Mouse (Mus musculus) embryonic facial prominence, embryonic 14.5 days (tissue): ENCODE measurements at regions not wholly inside any gene's neighbourhood (a gene's known extent, or its start where the extent isn't known, plus 50 kb on each side); places are given as distances from the start of the nearest gene placed in this dataset.

Source experiments
- ATAC-seq: fragments of 200-750 bp; cut with Nextera tagmentation; 2 replicates; pipeline ENCODE4 v1.8.0; 2017; ENCODE audit warnings: low read depth, moderate number of reproducible peaks, moderate TSS enrichment
- DNase-seq: peaks from one replicate; pipeline ENCODE4 v3.0.0-alpha.2; 2015; ENCODE audit warnings: low spot score
- H3K27ac ChIP-seq: fragments of 300-500 bp; sonication (generic); replicated peaks from 2 replicates; pipeline ENCODE4 v1.5.1; 2014; ENCODE audit warnings: low read depth, mild to moderate bottlenecking, low read length, moderate library complexity
- H3K27me3 ChIP-seq: fragments of 300-500 bp; sonication (generic); replicated peaks from 2 replicates; pipeline ENCODE4 v1.6.1; 2014; ENCODE audit warnings: low read length; ENCODE audit not compliant: control insufficient read depth, insufficient read depth
- H3K36me3 ChIP-seq: fragments of 300-500 bp; sonication (generic); 2 replicates; pipeline ENCODE4 v1.6.1; 2014; ENCODE audit warnings: low read length, mixed read lengths; ENCODE audit not compliant: control insufficient read depth, insufficient read depth
- H3K4me1 ChIP-seq: fragments of 300-500 bp; sonication (generic); 2 replicates; pipeline ENCODE4 v1.6.1; 2014; ENCODE audit warnings: antibody characterized with exemption, low read length; ENCODE audit not compliant: control insufficient read depth, insufficient read depth
- H3K4me2 ChIP-seq: fragments of 300-500 bp; sonication (generic); 2 replicates; pipeline ENCODE4 v1.6.1; 2014; ENCODE audit warnings: low read depth, mild to moderate bottlenecking, low read length, moderate library complexity, mixed read lengths
- H3K4me3 ChIP-seq: fragments of 300-500 bp; sonication (generic); 2 replicates; pipeline ENCODE4 v1.5.1; 2014; ENCODE audit warnings: low read depth, mild to moderate bottlenecking, low read length
- H3K9ac ChIP-seq: fragments of 300-500 bp; sonication (generic); 2 replicates; pipeline ENCODE4 v1.6.1; 2014; ENCODE audit warnings: low read depth, mild to moderate bottlenecking, low read length, moderate library complexity, mixed read lengths
- H3K9me3 ChIP-seq: fragments of 300-500 bp; sonication (generic); 2 replicates; pipeline ENCODE4 v1.6.1; 2016; ENCODE audit warnings: low read length; ENCODE audit not compliant: control insufficient read depth
- WGBS: fragments of 180-500 bp; shearing (Covaris S2); extraction: QIAGEN DNeasy Blood & Tissue Kit; methylation state at CpG from one replicate; pipeline ENCODE4 v1.1.7; 2014; 5-methylcytosine and 5-hydroxymethylcytosine counted together

DNA sequence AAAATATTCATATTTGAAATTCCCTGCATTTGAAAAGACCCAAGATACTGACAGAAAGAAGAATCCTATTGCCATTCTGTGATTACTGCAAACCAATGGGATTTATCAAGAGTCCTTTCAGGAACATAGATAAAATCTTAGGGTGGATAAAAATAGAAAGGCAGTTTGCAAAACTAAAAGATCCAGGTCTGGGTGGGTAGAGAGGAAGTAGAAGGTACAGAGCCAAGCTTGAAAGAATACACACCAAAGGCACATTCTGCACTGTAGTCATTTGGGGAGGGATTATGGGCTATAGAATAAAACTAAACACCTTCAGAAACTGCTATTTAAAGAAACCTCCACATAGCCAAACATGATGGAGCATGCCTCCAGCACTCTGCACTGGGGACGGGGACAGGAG, 288.5 kb upstream of the 4930412O13Rik start:
- WGBS: 70% methylated on average over 1 of the region's 1 CpGs
- no peak overlapping the region for H3K4me2 ChIP-seq
- peaks cover 5% of the 10 kb centered on the region; the same call in 1 of the 2 replicates for H3K9me3 ChIP-seq
- no peak overlapping the region for H3K9ac ChIP-seq
- H3K27me3 ChIP-seq: no peaks in the 10 kb centered on the region
- H3K27ac ChIP-seq: no peak overlapping the region
- no peaks in the 10 kb centered on the region for H3K36me3 ChIP-seq
- peaks cover 3% of the 10 kb centered on the region; the same call in 1 of the 2 replicates for H3K4me1 ChIP-seq
- ATAC-seq (no peak), DNase-seq (no peak)
- no peak overlapping the region for H3K4me3 ChIP-seq

DNA sequence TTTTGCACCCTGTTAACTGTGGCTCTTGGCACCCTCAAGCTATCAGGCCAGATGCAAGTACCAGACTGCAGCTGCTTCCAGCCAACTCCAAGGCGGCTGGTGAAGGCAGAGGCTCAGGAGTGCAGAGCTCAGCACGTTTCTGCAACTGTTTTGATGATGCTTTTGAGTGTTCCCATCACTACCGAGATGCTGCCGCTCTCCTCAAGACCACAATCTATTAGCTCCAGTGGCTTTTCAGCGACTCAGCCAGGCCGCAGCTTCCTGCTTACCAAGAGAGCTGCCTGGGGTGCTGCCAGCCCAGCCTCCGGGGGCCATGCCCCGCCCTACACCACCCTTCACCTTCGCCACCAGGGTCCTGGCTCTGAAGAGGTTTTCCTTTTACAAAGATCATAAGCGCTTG, 287.1 kb upstream of the 4930412O13Rik start:
- H3K4me2 ChIP-seq: no peak overlapping the region
- peak; percentile 73 for DNase-seq
- peaks cover 5% of the 10 kb centered on the region; the same call in 1 of the 2 replicates for H3K9me3 ChIP-seq
- 24% methylated on average over 10 of the region's 10 CpGs for WGBS
- ATAC-seq: peak; percentile 62; the same call in 1 of the 2 replicates
- peaks cover 3% of the 10 kb centered on the region; the same call in 1 of the 2 replicates for H3K4me1 ChIP-seq
- H3K27ac ChIP-seq: no peak overlapping the region
- no peak overlapping the region for H3K4me3 ChIP-seq
- H3K27me3 ChIP-seq: no peaks in the 10 kb centered on the region
- no peaks in the 10 kb centered on the region for H3K36me3 ChIP-seq
- H3K9ac ChIP-seq: no peak overlapping the region

DNA sequence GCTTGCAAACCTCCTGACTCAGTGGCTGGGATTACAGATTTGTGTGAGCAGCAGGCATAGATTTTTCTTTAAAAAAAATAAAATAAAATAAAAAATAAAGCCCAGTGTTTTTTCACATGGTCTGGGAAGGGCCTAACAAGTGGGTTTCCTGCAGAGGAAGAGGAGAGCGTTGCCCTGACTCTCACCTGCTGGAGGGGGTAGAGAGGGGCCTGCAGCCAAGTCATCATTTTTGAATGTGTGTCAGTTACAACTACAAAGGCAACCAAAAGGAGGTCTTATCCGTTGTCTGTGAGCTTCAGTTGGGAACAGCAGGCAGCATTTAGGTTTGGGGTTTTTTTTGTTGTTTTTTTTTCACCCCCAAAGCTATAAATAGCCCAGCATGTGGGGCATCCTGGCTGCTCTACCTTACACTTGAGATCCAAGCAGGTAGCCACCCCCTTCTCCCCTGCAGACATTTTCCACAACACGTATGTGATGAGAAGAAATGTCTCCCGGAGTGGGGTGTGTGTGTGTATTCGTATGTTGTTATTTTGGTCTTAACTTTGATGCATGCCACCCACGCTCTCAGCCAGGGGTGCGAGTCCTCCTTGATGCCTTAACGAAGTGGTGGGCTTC, 285.7 kb upstream of the 4930412O13Rik start:
- Histone ChIP-seq H3K27ac (no peak overlapping the region), H3K4me2 (no peak overlapping the region), H3K4me3 (no peak overlapping the region), H3K9me3 (peaks cover 5% of the 10 kb centered on the region; the same call in 1 of the 2 replicates), H3K36me3 (no peaks in the 10 kb centered on the region), H3K4me1 (peaks cover 3% of the 10 kb centered on the region; the same call in 1 of the 2 replicates), H3K27me3 (no peaks in the 10 kb centered on the region), H3K9ac (no peak overlapping the region)
- WGBS: 68% methylated on average over 8 of the region's 8 CpGs
- no peak for ATAC-seq
- no peak for DNase-seq

DNA sequence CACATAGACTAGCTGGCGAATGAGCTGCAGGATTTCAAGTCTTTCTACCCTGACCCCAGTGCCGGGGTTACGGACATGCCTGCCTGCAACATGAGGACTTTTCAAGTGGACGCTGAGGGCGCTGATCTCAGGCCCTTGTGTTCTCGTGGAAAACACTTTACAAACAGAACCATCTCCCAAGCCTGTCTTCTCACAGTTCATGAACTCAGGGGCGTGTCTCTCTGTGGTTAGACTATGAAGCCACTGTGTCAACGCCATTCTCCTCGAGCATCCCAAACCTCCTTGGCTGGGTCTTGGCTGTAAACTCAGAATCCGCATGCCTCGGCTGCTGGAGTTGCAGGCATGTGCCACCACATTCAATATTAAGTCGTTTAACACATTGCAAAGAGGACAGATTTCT, 284.9 kb upstream of the 4930412O13Rik start:
- H3K27me3 ChIP-seq: no peaks in the 10 kb centered on the region
- H3K4me1 ChIP-seq: peaks cover 3% of the 10 kb centered on the region; the same call in 1 of the 2 replicates
- H3K27ac ChIP-seq: no peak overlapping the region
- H3K9ac ChIP-seq: no peak overlapping the region
- H3K4me2 ChIP-seq: no peak overlapping the region
- no peak overlapping the region for H3K4me3 ChIP-seq
- H3K36me3 ChIP-seq: no peaks in the 10 kb centered on the region
- ATAC-seq: no peak
- DNase-seq: no peak
- peaks cover 5% of the 10 kb centered on the region; the same call in 1 of the 2 replicates for H3K9me3 ChIP-seq
- WGBS: 66% methylated on average over 12 of the region's 12 CpGs

DNA sequence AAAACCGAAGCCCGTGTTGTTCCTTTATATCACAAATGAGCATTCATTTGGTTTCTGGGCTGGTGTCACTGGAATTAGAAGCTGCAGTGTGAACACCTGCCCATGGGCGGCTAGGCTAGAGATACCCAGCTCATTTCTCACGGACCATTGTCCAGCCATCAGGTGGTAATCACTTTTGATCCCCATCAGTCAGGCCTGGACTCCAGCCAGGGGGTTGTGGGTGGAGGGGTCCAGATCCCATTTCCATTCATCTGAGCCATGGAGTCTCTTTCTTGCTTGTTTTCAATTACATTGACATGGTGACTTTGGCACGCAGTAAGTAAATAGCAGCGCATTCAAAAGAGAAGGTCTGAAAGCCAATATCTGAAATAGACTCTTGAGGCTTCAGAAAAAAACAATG, 276.1 kb upstream of the 4930412O13Rik start:
- H3K27me3 ChIP-seq: no peaks in the 10 kb centered on the region
- peak; percentile 37; the same call in 1 of the 2 replicates for ATAC-seq
- DNase-seq: peak; percentile 30
- H3K27ac ChIP-seq: no peak overlapping the region
- no peaks in the 10 kb centered on the region for H3K4me1 ChIP-seq
- H3K4me3 ChIP-seq: no peak overlapping the region
- H3K9ac ChIP-seq: no peak overlapping the region
- no peak overlapping the region for H3K4me2 ChIP-seq
- WGBS: 74% methylated on average over 6 of the region's 6 CpGs
- H3K9me3 ChIP-seq: no peaks in the 10 kb centered on the region
- no peaks in the 10 kb centered on the region for H3K36me3 ChIP-seq

DNA sequence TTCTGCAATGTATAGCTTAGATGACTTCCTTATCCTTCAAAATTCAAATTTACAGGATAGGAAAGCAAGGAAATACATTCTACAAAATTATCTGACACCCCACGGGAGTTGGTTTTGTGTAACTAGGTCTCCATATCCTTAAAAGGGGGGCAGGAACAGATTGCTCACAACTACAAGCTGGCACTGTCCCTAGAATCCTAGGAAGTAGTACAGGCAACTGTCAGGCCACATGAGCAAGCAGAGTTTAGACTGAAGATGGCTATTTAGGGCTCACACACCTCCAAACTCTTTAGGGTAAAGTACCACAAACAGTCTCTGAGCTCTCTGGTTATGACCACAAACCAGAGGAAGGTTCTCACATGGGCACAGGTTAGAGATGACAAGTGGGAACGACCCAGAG, 273.5 kb upstream of the 4930412O13Rik start:
- H3K4me1 ChIP-seq: no peaks in the 10 kb centered on the region
- no peak for DNase-seq
- 85% methylated on average over 2 of the region's 2 CpGs for WGBS

DNA sequence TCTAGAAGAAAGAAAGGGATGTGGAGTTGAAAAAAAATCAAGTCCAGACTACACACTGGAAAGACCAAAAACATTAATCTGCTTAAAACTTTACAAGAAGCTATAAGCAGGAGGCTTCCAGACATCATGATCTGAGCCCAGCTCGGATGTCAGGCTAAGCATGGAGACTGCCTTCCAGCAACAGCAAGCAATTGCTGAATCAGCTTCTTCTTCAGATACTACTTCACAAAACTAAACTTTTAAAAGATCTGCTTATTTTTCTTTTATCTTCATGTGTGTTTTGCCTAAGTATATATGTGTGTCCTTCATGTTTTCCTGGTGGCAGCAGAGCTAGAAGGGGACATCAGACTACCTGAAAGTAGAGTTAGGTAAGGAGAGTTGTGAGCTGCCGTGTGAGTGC, 266.6 kb upstream of the 4930412O13Rik start:
- H3K9ac ChIP-seq: no peak overlapping the region
- no peak overlapping the region for H3K27ac ChIP-seq
- no peaks in the 10 kb centered on the region for H3K27me3 ChIP-seq
- H3K4me1 ChIP-seq: no peaks in the 10 kb centered on the region
- no peak overlapping the region for H3K4me3 ChIP-seq
- H3K36me3 ChIP-seq: no peaks in the 10 kb centered on the region
- no peak for ATAC-seq
- H3K4me2 ChIP-seq: no peak overlapping the region
- whole genome bisulfite sequencing: 58% methylated on average over 2 of the region's 2 CpGs
- H3K9me3 ChIP-seq: no peaks in the 10 kb centered on the region
- no peak for DNase-seq

More for the DNA sequence above, 273.5 kb upstream of the 4930412O13Rik start:
- H3K36me3 ChIP-seq: no peaks in the 10 kb centered on the region
- H3K4me2 ChIP-seq: no peak overlapping the region
- H3K4me3 ChIP-seq: no peak overlapping the region
- no peaks in the 10 kb centered on the region for H3K9me3 ChIP-seq
- H3K27me3 ChIP-seq: no peaks in the 10 kb centered on the region
- ATAC-seq: no peak
- H3K27ac ChIP-seq: no peak overlapping the region
- no peak overlapping the region for H3K9ac ChIP-seq

DNA sequence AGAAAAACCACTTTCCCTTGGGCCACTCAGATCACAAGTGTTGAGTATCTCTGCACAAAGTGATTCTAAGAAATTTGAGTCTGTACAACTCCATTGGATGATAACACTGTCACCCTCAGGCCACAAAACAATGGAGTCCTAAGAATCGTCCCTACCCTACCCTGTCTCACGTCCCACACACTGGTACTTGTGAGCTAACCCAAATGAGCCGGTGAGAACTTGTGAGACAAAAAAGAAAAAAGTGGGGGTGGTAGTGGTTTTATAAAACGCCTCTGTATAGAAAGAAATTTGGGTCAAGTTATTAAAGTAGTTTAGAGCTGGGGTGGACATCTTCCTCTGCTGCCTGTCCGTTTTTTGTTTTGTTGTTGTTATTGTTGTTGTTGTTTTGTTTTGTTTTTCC, 264.8 kb upstream of the 4930412O13Rik start:
- H3K4me1 ChIP-seq: 0 out of 2 replicates have a peak, but pooled peaks cover 3% of the 10 kb centered on the region
- WGBS: 66% methylated on average over 5 of the region's 5 CpGs
- no peaks in the 10 kb centered on the region for H3K9me3 ChIP-seq
- no peak overlapping the region for H3K27ac ChIP-seq
- H3K9ac ChIP-seq: no peak overlapping the region
- H3K4me2 ChIP-seq: no peak overlapping the region
- no peak for ATAC-seq
- DNase-seq: no peak
- no peaks in the 10 kb centered on the region for H3K27me3 ChIP-seq
- no peak overlapping the region for H3K4me3 ChIP-seq
- no peaks in the 10 kb centered on the region for H3K36me3 ChIP-seq
